Mouse (Mus musculus) myocyte (in vitro differentiated cells): ENCODE measurements around the gene Gm49392.

ENCODE experiments used
- CEBPB ChIP-seq: IDR thresholded peaks from 2 replicates; pipeline ENCODE4 v1.6.1; 2011; ENCODE audit warnings: mild to moderate bottlenecking, moderate library complexity; ENCODE audit not compliant: poor library complexity, insufficient read depth, severe bottlenecking
- E2F4 ChIP-seq: IDR thresholded peaks from one replicate; pipeline ENCODE4 v1.6.1; 2011; ENCODE audit warnings: mild to moderate bottlenecking, control low read depth, moderate library complexity; ENCODE audit not compliant: insufficient read depth
- MAX ChIP-seq: IDR thresholded peaks from one replicate; pipeline ENCODE4 v1.6.1; 2011; ENCODE audit warnings: low read depth, mild to moderate bottlenecking, control low read depth
- MYOD1 ChIP-seq, 3 experiments: IDR thresholded peaks; one replicate each; pipeline ENCODE4 v1.6.1; 2011; ENCODE audit warnings: control low read depth in 2 of 3, low read depth in 2 of 3, mild to moderate bottlenecking in 2 of 3, moderate library complexity in 1 of 3; ENCODE audit not compliant: insufficient read length in 2 of 3, control insufficient read depth in 1 of 3
- MYOG ChIP-seq, 3 experiments: IDR thresholded peaks; one replicate each; pipeline ENCODE4 v1.6.1; 2011; ENCODE audit warnings: control low read depth in 2 of 3, low read depth in 2 of 3, mild to moderate bottlenecking in 2 of 3; ENCODE audit not compliant: insufficient read length in 2 of 3, control insufficient read depth in 1 of 3, insufficient read depth in 1 of 3
- POLR2A ChIP-seq: IDR thresholded peaks from one replicate; pipeline ENCODE4 v1.6.1; 2011; ENCODE audit warnings: low read depth, mild to moderate bottlenecking, control low read depth, moderate library complexity; ENCODE audit not compliant: insufficient read length
- POLR2AphosphoS2 ChIP-seq: IDR thresholded peaks from one replicate; pipeline ENCODE4 v1.6.1; 2011; ENCODE audit warnings: low read depth, control low read depth; ENCODE audit not compliant: insufficient read length
- REST ChIP-seq: IDR thresholded peaks from one replicate; pipeline ENCODE4 v1.6.1; 2011; ENCODE audit warnings: mild to moderate bottlenecking, control low read depth, moderate library complexity; ENCODE audit not compliant: insufficient read depth, insufficient read length
- SRF ChIP-seq: IDR thresholded peaks from one replicate; pipeline ENCODE4 v1.6.1; 2011; ENCODE audit warnings: low read depth; ENCODE audit not compliant: control insufficient read depth, insufficient read length
- TCF12 ChIP-seq: IDR thresholded peaks from one replicate; pipeline ENCODE4 v1.6.1; 2011; ENCODE audit warnings: mild to moderate bottlenecking, control low read depth; ENCODE audit not compliant: poor library complexity, insufficient read depth, severe bottlenecking
- TCF3 ChIP-seq: IDR thresholded peaks from one replicate; pipeline ENCODE4 v1.6.1; 2011; ENCODE audit warnings: low read depth, control low read depth; ENCODE audit not compliant: insufficient read length
- USF1 ChIP-seq: IDR thresholded peaks from one replicate; pipeline ENCODE4 v1.6.1; 2011; ENCODE audit warnings: low read depth, mild to moderate bottlenecking, control low read depth, moderate library complexity

- TF ChIP-seq USF1 (no peak), POLR2A (no peak), TCF12 (no peak), MYOG (IDR thresholded peaks at IDR 0.05; ENCODE audit: control insufficient read depth in 1 of 3, insufficient read depth in 1 of 3, insufficient read length in 2 of 3, low read depth in 2 of 3) (no peak), MYOD1 (IDR thresholded peaks at IDR 0.05; ENCODE audit: control insufficient read depth in 1 of 3, insufficient read length in 2 of 3, low read depth in 2 of 3) (no peak), TCF3 (no peak), MAX (no peak), POLR2AphosphoS2 (no peak), REST (no peak), E2F4 (no peak), CEBPB (no peak), SRF (no peak)
Measured at GRCm38 (mm10) chr13:60819469-60819868, 77.2 kb downstream of the Gm49392 start.
